Mouse (Mus musculus) embryonic facial prominence, embryonic 11.5 days (tissue): Measurements from ENCODE around the gene Ldlrad2. TPM values are rescaled to one million over a fixed set of nuclear protein-coding genes. Genes with fewer than 3 reads are reported as not detected.

Experiments used
- ATAC-seq: fragments of 200-750 bp; cut with Nextera tagmentation; replicated peaks from 2 replicates; pipeline ENCODE4 v1.8.0; 2017; ENCODE audit warnings: low read depth; ENCODE audit not compliant: insufficient number of reproducible peaks, low FRiP score, low TSS enrichment
- DNase-seq: peaks from one replicate; pipeline ENCODE4 v3.0.0-alpha.2; 2015; ENCODE audit warnings: low spot score
- H3K27ac ChIP-seq: fragments of 300-500 bp; sonication (generic); replicated peaks from 2 replicates; pipeline ENCODE4 v1.5.1; 2014; ENCODE audit warnings: mild to moderate bottlenecking, low read depth, low read length, control low read depth
- H3K27me3 ChIP-seq: fragments of 300-500 bp; sonication (generic); 2 replicates; pipeline ENCODE4 v1.6.1; 2014; ENCODE audit warnings: mild to moderate bottlenecking, low read length, moderate library complexity, mixed read lengths; ENCODE audit not compliant: control insufficient read depth, insufficient read depth
- H3K36me3 ChIP-seq: fragments of 300-500 bp; sonication (generic); replicated peaks from 2 replicates; pipeline ENCODE4 v1.6.1; 2014; ENCODE audit warnings: low read depth, mild to moderate bottlenecking, low read length, moderate library complexity, mixed read lengths; ENCODE audit not compliant: control insufficient read depth, insufficient read depth
- H3K4me1 ChIP-seq: fragments of 300-500 bp; sonication (generic); 2 replicates; pipeline ENCODE4 v1.6.1; 2014; ENCODE audit warnings: low read length, mixed read lengths; ENCODE audit not compliant: control insufficient read depth, insufficient read depth
- H3K4me2 ChIP-seq: fragments of 300-500 bp; sonication (generic); 2 replicates; pipeline ENCODE4 v1.6.1; 2014; ENCODE audit warnings: low read depth, mild to moderate bottlenecking, control low read depth, low read length, moderate library complexity
- H3K4me3 ChIP-seq: fragments of 300-500 bp; sonication (generic); 2 replicates; pipeline ENCODE4 v1.5.1; 2014; ENCODE audit warnings: low read depth, low read length, control low read depth
- H3K9ac ChIP-seq: fragments of 300-500 bp; sonication (generic); replicated peaks from 2 replicates; pipeline ENCODE4 v1.6.1; 2014; ENCODE audit warnings: mild to moderate bottlenecking, control low read depth, low read length
- H3K9me3 ChIP-seq: fragments of 300-500 bp; sonication (generic); replicated peaks from 2 replicates; pipeline ENCODE4 v1.6.1; 2016; ENCODE audit warnings: mild to moderate bottlenecking, low read length, inconsistent platforms, mixed read lengths; ENCODE audit not compliant: control insufficient read depth
- WGBS: fragments of 180-500 bp; shearing (Covaris S2); extraction: QIAGEN DNeasy Blood & Tissue Kit; methylation state at CpG from one replicate; pipeline ENCODE4 v1.1.7; 2014; 5-methylcytosine and 5-hydroxymethylcytosine counted together
- polyA plus RNA-seq: library from polyadenylated mRNA; unstranded; fragments of >200 nt; fragmentation: Nextera tagmentation; extraction: Ambion mirVana; gene quantifications from 2 replicates; pipeline ENCODE4 v1.2.1, GENCODE M21; 2014

Gene Ldlrad2
- polyA plus RNA-seq, result not detected in 2 replicates

- no peak for DNase-seq
- Histone ChIP-seq H3K4me3 (no peak within 1 kb of the TSS), H3K36me3 (no peaks in the 10 kb centered on the region; the same call in 1 of the 2 replicates), H3K9ac (no peak within 1 kb of the TSS), H3K27ac (no peak within 1 kb of the TSS), H3K9me3 (no peaks in the 10 kb centered on the region), H3K4me2 (no peak within 1 kb of the TSS), H3K27me3 (peaks cover 7% of the 10 kb centered on the region; the same call in 1 of the 2 replicates), H3K4me1 (no peaks in the 10 kb centered on the region)
- 86% methylated on average over 10 of the region's 10 CpGs for WGBS
- ATAC-seq, result no peak
Observed at GRCm38 (mm10) chr4:137574469-137574868, at the start of gene Ldlrad2. Ldlrad2 (minus strand) TSS chr4:137574569.

- Histone ChIP-seq H3K4me3 (no peak overlapping the region), H3K9me3 (no peaks in the 10 kb centered on the region), H3K36me3 (peaks cover 16% of the 10 kb centered on the region), H3K27ac (no peak overlapping the region), H3K4me2 (no peak overlapping the region), H3K4me1 (no peaks in the 10 kb centered on the region), H3K27me3 (no peaks in the 10 kb centered on the region), H3K9ac (no peak overlapping the region)
- ATAC-seq, result no peak
- no peak for DNase-seq
- 94% methylated on average over 8 of the region's 8 CpGs for WGBS
Observed at GRCm38 (mm10) chr4:137622847-137623246, 48.5 kb upstream of the Ldlrad2 start.

GRCm38 (mm10) chr4:137610256-137610655 lies 35.9 kb upstream of the Ldlrad2 start:
- H3K36me3 ChIP-seq, result peaks cover 16% of the 10 kb centered on the region
- DNase-seq, result no peak
- H3K9me3 ChIP-seq, result no peaks in the 10 kb centered on the region
- no peak overlapping the region for H3K4me2 ChIP-seq
- no peaks in the 10 kb centered on the region for H3K4me1 ChIP-seq
- 79% methylated on average over 15 of the region's 15 CpGs for WGBS
- H3K9ac ChIP-seq, result no peak overlapping the region
- no peak for ATAC-seq
- H3K27me3 ChIP-seq, result no peaks in the 10 kb centered on the region
- H3K27ac ChIP-seq, result no peak overlapping the region
- H3K4me3 ChIP-seq, result no peak overlapping the region

GRCm38 (mm10) chr4:137609702-137610101 lies 35.3 kb upstream of the Ldlrad2 start:
- H3K4me2 ChIP-seq, result no peak overlapping the region
- no peaks in the 10 kb centered on the region for H3K4me1 ChIP-seq
- no peaks in the 10 kb centered on the region for H3K27me3 ChIP-seq
- ATAC-seq, result no peak
- peaks cover 13% of the 10 kb centered on the region for H3K36me3 ChIP-seq
- no peak overlapping the region for H3K4me3 ChIP-seq
- no peak for DNase-seq
- H3K9me3 ChIP-seq, result no peaks in the 10 kb centered on the region
- 92% methylated on average over 7 of the region's 7 CpGs for WGBS
- no peak overlapping the region for H3K9ac ChIP-seq
- H3K27ac ChIP-seq, result no peak overlapping the region

- Histone ChIP-seq H3K36me3 (peaks cover 13% of the 10 kb centered on the region), H3K4me1 (no peaks in the 10 kb centered on the region), H3K4me2 (no peak overlapping the region), H3K9ac (no peak overlapping the region), H3K27me3 (no peaks in the 10 kb centered on the region), H3K9me3 (no peaks in the 10 kb centered on the region), H3K4me3 (no peak overlapping the region), H3K27ac (no peak overlapping the region)
- ATAC-seq (no peak), DNase-seq (no peak)
- 87% methylated on average over 7 of the region's 7 CpGs for WGBS
Observed at GRCm38 (mm10) chr4:137609281-137609680, 34.9 kb upstream of the Ldlrad2 start.

- Histone ChIP-seq H3K27ac (no peak overlapping the region), H3K4me1 (no peaks in the 10 kb centered on the region), H3K36me3 (peaks cover 11% of the 10 kb centered on the region), H3K9me3 (no peaks in the 10 kb centered on the region), H3K4me3 (no peak overlapping the region), H3K27me3 (no peaks in the 10 kb centered on the region), H3K4me2 (no peak overlapping the region), H3K9ac (no peak overlapping the region)
- 98% methylated on average over 2 of the region's 2 CpGs for WGBS
- ATAC-seq (no peak), DNase-seq (no peak)
Observed at GRCm38 (mm10) chr4:137607023-137607422, 32.7 kb upstream of the Ldlrad2 start.

GRCm38 (mm10) chr4:137603449-137604171 lies 29.2 kb upstream of the Ldlrad2 start:
- H3K4me2 ChIP-seq, result no peak overlapping the region
- H3K9ac ChIP-seq, result no peak overlapping the region
- no peak for ATAC-seq
- no peak for DNase-seq
- no peaks in the 10 kb centered on the region for H3K4me1 ChIP-seq
- peaks cover 8% of the 10 kb centered on the region for H3K36me3 ChIP-seq
- 89% methylated on average over 11 of the region's 11 CpGs for WGBS
- no peak overlapping the region for H3K27ac ChIP-seq
- no peak overlapping the region for H3K4me3 ChIP-seq
- no peaks in the 10 kb centered on the region for H3K27me3 ChIP-seq
- H3K9me3 ChIP-seq, result no peaks in the 10 kb centered on the region

- no peak for ATAC-seq
- DNase-seq, result no peak
- Histone ChIP-seq H3K4me3 (no peak overlapping the region), H3K36me3 (no peaks in the 10 kb centered on the region), H3K27ac (no peak overlapping the region), H3K27me3 (no peaks in the 10 kb centered on the region), H3K9me3 (no peaks in the 10 kb centered on the region), H3K4me1 (no peaks in the 10 kb centered on the region), H3K4me2 (no peak overlapping the region), H3K9ac (no peak overlapping the region)
- WGBS, result 72% methylated on average over 5 of the region's 5 CpGs
Observed at GRCm38 (mm10) chr4:137598577-137598976, 24.2 kb upstream of the Ldlrad2 start.
